Mouse (Mus musculus) cerebellum, adult 2 months (tissue): ENCODE measurements around the gene Iqcd. TPM values are rescaled to one million over a fixed set of nuclear protein-coding genes. Genes with fewer than 3 reads are reported as not detected.

Experiments used
- DNase-seq, 2 experiments: peaks; one replicate each; pipeline ENCODE4 v3.0.0; 2021
- H3K27ac ChIP-seq: fragments of 200-500 bp; 2 replicates; pipeline ENCODE4 v1.5.1; 2012; ENCODE audit warnings: low read length, control low read depth, inconsistent platforms; ENCODE audit not compliant: insufficient read depth
- H3K27me3 ChIP-seq: fragments of 200-500 bp; 2 replicates; pipeline ENCODE4 v1.6.1; 2012; ENCODE audit warnings: inconsistent platforms, mild to moderate bottlenecking, low read length, moderate library complexity; ENCODE audit not compliant: control insufficient read depth, insufficient read depth
- H3K4me1 ChIP-seq: fragments of 200-500 bp; 2 replicates; pipeline ENCODE4 v1.6.1; 2011; ENCODE audit warnings: low read length; ENCODE audit not compliant: control insufficient read depth, insufficient read depth
- H3K4me3 ChIP-seq: fragments of 200-500 bp; replicated peaks from 2 replicates; pipeline ENCODE3; 2011; ENCODE audit warnings: mild to moderate bottlenecking, low read depth, low read length, control low read depth; ENCODE audit not compliant: insufficient read depth
- CTCF ChIP-seq: fragments of 200-500 bp; IDR thresholded peaks from 2 replicates; pipeline ENCODE4 v1.5.1; 2011; ENCODE audit warnings: low read depth, mild to moderate bottlenecking, control low read depth, low read length, moderate library complexity, borderline replicate concordance; ENCODE audit not compliant: insufficient read depth
- POLR2A ChIP-seq: fragments of 200-500 bp; IDR thresholded peaks from 2 replicates; pipeline ENCODE4 v1.6.1; 2011; ENCODE audit warnings: low read length, control low read depth, borderline replicate concordance; ENCODE audit not compliant: insufficient read depth
- WGBS: fragments of 180-500 bp; shearing (Covaris S2); methylation state at CpG from one replicate; pipeline ENCODE4 v1.1.7; 2018; 5-methylcytosine and 5-hydroxymethylcytosine counted together
- polyA plus RNA-seq: library from polyadenylated mRNA; depleted of rRNA; stranded (reverse); fragments of >200 nt; gene quantifications from 2 replicates; pipeline ENCODE4 v1.2.3, GENCODE M21; 2012; rRNA removed

Iqcd gene
- polyA plus RNA-seq, 1 experiment: 1.8 TPM

- TF ChIP-seq POLR2A: no peak
- TF ChIP-seq CTCF: no peak
- no peak for DNase-seq
- Histone ChIP-seq H3K27me3 (no peaks in the 10 kb centered on the region), H3K4me3 (no peak overlapping the region), H3K27ac (0 out of 2 replicates have a peak overlapping the region, but pooled peaks have one; percentile 23), H3K4me1 (peaks cover 20% of the 10 kb centered on the region)
- WGBS: 87% methylated on average over 5 of the region's 5 CpGs
These were observed 62.4 kb downstream of the Iqcd start for GRCm38 (mm10) chr5:120651230-120651629.

GRCm38 (mm10) chr5:120652915-120653701 is 64.3 kb downstream of the Iqcd start:
- WGBS: 26% methylated on average over 28 of the region's 28 CpGs
- peak; percentile 34 to 47 for DNase-seq
- Histone ChIP-seq H3K27me3 (no peaks in the 10 kb centered on the region), H3K4me3 (peak overlapping the region; percentile 14), H3K4me1 (peaks cover 18% of the 10 kb centered on the region), H3K27ac (peak overlapping the region; percentile 8)
- TF ChIP-seq POLR2A (no peak), CTCF (no peak)

GRCm38 (mm10) chr5:120653873-120654272 is 65.1 kb downstream of the Iqcd start:
- Histone ChIP-seq H3K4me1 (peaks cover 17% of the 10 kb centered on the region), H3K4me3 (no peak overlapping the region), H3K27ac (no peak overlapping the region)

GRCm38 (mm10) chr5:120656281-120656751 is 67.5 kb downstream of the Iqcd start:
- TF ChIP-seq POLR2A: no peak
- TF ChIP-seq CTCF: no peak
- no peak overlapping the region for H3K27ac ChIP-seq
- no peak for DNase-seq

More at GRCm38 (mm10) chr5:120653873-120654272, 65.1 kb downstream of the Iqcd start:
- 44% methylated on average over 2 of the region's 2 CpGs for WGBS
- TF ChIP-seq CTCF: no peak
- no peak for TF ChIP-seq POLR2A
- no peaks in the 10 kb centered on the region for H3K27me3 ChIP-seq
- DNase-seq: peak; percentile 29 to 43

More at GRCm38 (mm10) chr5:120656281-120656751, 67.5 kb downstream of the Iqcd start:
- peaks cover 17% of the 10 kb centered on the region for H3K4me1 ChIP-seq
- H3K27me3 ChIP-seq: no peaks in the 10 kb centered on the region
- 59% methylated on average over 12 of the region's 12 CpGs for WGBS
- no peak overlapping the region for H3K4me3 ChIP-seq

Other genes starting within 250 kb of the Iqcd start
- 7.7 and 9.7 TPM in 2 replicates for gene Lhx5, start 157.3 kb upstream of the Iqcd start, polyA plus RNA-seq
- gene Sdsl, start 116.2 kb upstream of the Iqcd start, polyA plus RNA-seq: 13.6 and 16.7 TPM in 2 replicates
- 0.36 and 0.52 TPM in 2 replicates for gene Sds, start 112.5 kb upstream of the Iqcd start, polyA plus RNA-seq
- 49.0 and 53.5 TPM in 2 replicates for gene Plbd2, start 85.4 kb upstream of the Iqcd start, polyA plus RNA-seq
- 8.2 TPM in 2 replicates for gene Slc8b1, start 77.8 kb upstream of the Iqcd start, polyA plus RNA-seq
- 47.3 and 56.6 TPM in 2 replicates for gene Tpcn1, start 343 bp upstream of the Iqcd start, polyA plus RNA-seq
- gene Rita1, start 23.6 kb downstream of the Iqcd start, polyA plus RNA-seq: 43.7 and 47.3 TPM in 2 replicates
- gene Ddx54, start 23.7 kb downstream of the Iqcd start, polyA plus RNA-seq: 24.1 and 25.4 TPM in 2 replicates
- 0.24 and 0.31 TPM in 2 replicates for gene Cfap73, start 45.2 kb downstream of the Iqcd start, polyA plus RNA-seq
- 24.7 and 30.5 TPM in 2 replicates for gene Rasal1, start 59.8 kb downstream of the Iqcd start, polyA plus RNA-seq
- 123 and 127 TPM in 2 replicates for gene Dtx1, start 122.9 kb downstream of the Iqcd start, polyA plus RNA-seq
- gene Oas2, start 160.8 kb downstream of the Iqcd start, polyA plus RNA-seq: 0.41 and 0.80 TPM in 2 replicates
- 0.08 TPM in 2 replicates for gene Oas3, start 188.6 kb downstream of the Iqcd start, polyA plus RNA-seq
- gene Oas1e, start 206.5 kb downstream of the Iqcd start, polyA plus RNA-seq: not detected in 2 replicates
- 1.2 and 2.0 TPM in 2 replicates for gene Oas1c, start 223.5 kb downstream of the Iqcd start, polyA plus RNA-seq